In the genomic region with DNA sequence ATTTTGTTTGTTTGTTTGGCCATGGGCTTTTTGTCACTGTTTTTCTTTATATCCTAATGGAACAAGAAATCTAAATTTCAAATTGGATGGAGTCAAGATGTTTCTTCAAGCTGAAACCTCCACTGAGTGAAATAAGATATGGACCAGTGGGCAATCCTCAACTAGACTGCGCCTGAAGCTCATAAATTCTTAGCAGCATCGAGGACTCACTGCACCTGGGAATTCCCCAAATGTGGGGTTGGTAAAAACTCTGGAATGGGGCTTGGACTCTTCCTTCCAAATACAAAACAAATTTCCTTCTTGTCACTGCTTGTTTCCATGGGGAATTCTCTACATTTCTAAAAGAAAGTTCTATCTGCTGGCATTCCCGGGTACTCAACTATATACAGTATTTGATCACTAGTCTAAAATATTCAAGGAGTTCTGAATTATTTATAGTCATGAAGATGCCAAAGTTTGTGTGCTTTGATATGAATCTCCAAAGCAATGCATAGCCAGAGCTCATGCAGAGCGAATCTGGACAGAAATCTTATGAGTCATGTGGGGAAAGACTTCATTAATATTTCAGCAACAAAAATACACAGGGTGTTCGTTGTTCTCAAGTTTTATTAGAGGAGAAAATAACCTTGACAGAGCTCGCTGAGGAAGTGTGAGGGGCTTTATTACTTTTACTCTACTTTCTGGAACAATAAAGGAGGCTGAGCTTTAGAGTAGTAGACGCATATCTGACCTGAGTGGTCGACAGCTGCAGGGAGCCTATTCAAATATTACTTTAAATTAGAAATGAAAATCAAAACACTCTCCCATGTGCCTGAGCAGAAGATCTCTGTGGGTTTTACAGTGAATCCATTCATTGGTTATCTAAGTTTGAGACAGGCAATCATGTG, we compare ENCODE assay signal across 21 mouse cellular contexts. TPM values are rescaled to one million over a fixed set of nuclear protein-coding genes. Genes with fewer than 3 reads are reported as not detected.
A peak's percentile ranks its signal among the peaks of the same experiment; 100 is the strongest.
DNase-seq lines count a peak whose midpoint lies in the region; ATAC-seq lines count a peak whose summit lies in the region.
"Had no signal": no experiment of that assay in that cellular context is flagged by ENCODE, and none has a peak within 500 bp of the region (broad histone marks: within the 10 kb centered on the region; RNA-seq: fewer than 3 reads in every experiment).

No protein-coding gene starts in this region.

- ATAC-seq in midbrain, embryonic 14.5 days (ENCODE audit: low FRiP score, low TSS enrichment) = peak; percentile 51; the same call in 1 of the 2 replicates
- ATAC-seq in limb, embryonic 15.5 days (ENCODE audit: insufficient number of reproducible peaks, low FRiP score, low TSS enrichment, low read depth) = 0 out of 2 replicates have a peak, but pooled peaks have one; percentile 35
- ATAC-seq: hindbrain, embryonic 16.5 days had no signal

- no peaks in the 10 kb centered on the region for H3K9me3 ChIP-seq in midbrain, embryonic 14.5 days (ENCODE audit: control insufficient read depth, low read length)
- no peaks in the 10 kb centered on the region for H3K9me3 ChIP-seq in midbrain, embryonic 10.5 days (replicated peaks)
- no peaks in the 10 kb centered on the region for H3K9me3 ChIP-seq in limb, embryonic 15.5 days
- H3K9me3 ChIP-seq: embryonic facial prominence, embryonic 10.5 days; forebrain, embryonic 13.5 days; heart, embryonic 12.5 days had no signal

- no peak overlapping the region for H3K9ac ChIP-seq in midbrain, embryonic 14.5 days (replicated peaks; ENCODE audit: low read length)
- H3K9ac ChIP-seq in limb, embryonic 15.5 days = no peak overlapping the region
- H3K9ac ChIP-seq: forebrain, embryonic 13.5 days; forebrain, postnatal 0 days; heart, embryonic 12.5 days had no signal

- H3K4me2 ChIP-seq in midbrain, embryonic 14.5 days (ENCODE audit: low read length) = no peak overlapping the region
- no peak overlapping the region for H3K4me2 ChIP-seq in limb, embryonic 15.5 days
- H3K4me2 ChIP-seq: forebrain, embryonic 13.5 days; heart, embryonic 12.5 days had no signal

- H3K4me3 ChIP-seq in midbrain, embryonic 14.5 days (replicated peaks; ENCODE audit: low read depth, low read length) = no peak overlapping the region
- H3K4me3 ChIP-seq in midbrain, embryonic 10.5 days = no peak overlapping the region
- no peak overlapping the region for H3K4me3 ChIP-seq in limb, embryonic 15.5 days
- H3K4me3 ChIP-seq: embryonic facial prominence, embryonic 10.5 days; forebrain, embryonic 13.5 days; heart, adult 2 months; heart, embryonic 12.5 days had no signal

- H3K36me3 ChIP-seq in midbrain, embryonic 14.5 days (ENCODE audit: control insufficient read depth, insufficient read depth, low read length) = peaks cover 19% of the 10 kb centered on the region; the same call in 1 of the 2 replicates
- peaks cover 56% of the 10 kb centered on the region for H3K36me3 ChIP-seq in midbrain, embryonic 10.5 days
- H3K36me3 ChIP-seq in limb, embryonic 15.5 days = peaks cover 3% of the 10 kb centered on the region; the same call in 1 of the 2 replicates

- DNase-seq in midbrain, embryonic 14.5 days = peak; percentile 42
- DNase-seq in midbrain, embryonic 10.5 days (ENCODE audit: low spot score) = no peak
- DNase-seq in A20 (ENCODE audit: low read depth, low spot score) (peak; percentile 43), NIH3T3 (ENCODE audit: low read depth) (peak; percentile 10)
- no peak for DNase-seq in adrenal gland, adult 18-20 months (ENCODE audit: low spot score in 2 of 2)
- DNase-seq in left cerebral cortex, postnatal 4 days = no peak
- DNase-seq: adrenal gland, adult 2 months; adrenal gland, postnatal 25 days; cerebellum, adult 2 months; cerebellum, postnatal 10 days; forebrain, postnatal 0 days; gastrocnemius, postnatal 14 days; heart, adult 2 months had no signal

- intact Hi-C loops in left cerebral cortex, postnatal 4 days (cut with DNase I) = no loop called here

- H3K27me3 ChIP-seq in midbrain, embryonic 14.5 days (ENCODE audit: control insufficient read depth, insufficient read depth, low read length) = no peaks in the 10 kb centered on the region
- H3K27me3 ChIP-seq in midbrain, embryonic 10.5 days (ENCODE audit: low read depth, poor library complexity, severe bottlenecking) = no peaks in the 10 kb centered on the region
- no peaks in the 10 kb centered on the region for H3K27me3 ChIP-seq in limb, embryonic 15.5 days
- H3K27me3 ChIP-seq: forebrain, embryonic 13.5 days; heart, embryonic 12.5 days had no signal

- no peak overlapping the region for H3K27ac ChIP-seq in midbrain, embryonic 14.5 days (replicated peaks; ENCODE audit: low read depth, low read length)
- no peak overlapping the region for H3K27ac ChIP-seq in midbrain, embryonic 10.5 days (replicated peaks)
- no peak overlapping the region for H3K27ac ChIP-seq in limb, embryonic 15.5 days
- H3K27ac ChIP-seq: embryonic facial prominence, embryonic 10.5 days; forebrain, embryonic 13.5 days; heart, adult 2 months had no signal

- WGBS in midbrain, embryonic 14.5 days = 71% methylated on average over 8 of the region's 8 CpGs
- WGBS in midbrain, embryonic 10.5 days = 89% methylated on average over 8 of the region's 8 CpGs
- WGBS in limb, embryonic 15.5 days = 26% methylated on average over 8 of the region's 8 CpGs

- no peaks in the 10 kb centered on the region for H3K4me1 ChIP-seq in midbrain, embryonic 14.5 days (ENCODE audit: control insufficient read depth, insufficient read depth, low read length)
- no peaks in the 10 kb centered on the region for H3K4me1 ChIP-seq in midbrain, embryonic 10.5 days
- peaks cover 4% of the 10 kb centered on the region; the same call in 1 of the 2 replicates for H3K4me1 ChIP-seq in limb, embryonic 15.5 days

RNA-seq across cellular contexts. Expression of gene Gm20379, which starts 2.5 kb away (rescaled TPM):
- 0.49 and 0.82 TPM in 2 replicates for polyA plus RNA-seq in midbrain, embryonic 14.5 days (2014; fragmentation: Nextera tagmentation; extraction: Ambion mirVana)
- 0.84 and 0.89 TPM in 2 replicates for polyA plus RNA-seq in midbrain, embryonic 10.5 days (2016; fragmentation: Nextera tagmentation; extraction: Ambion mirVana)
- polyA plus RNA-seq in limb, embryonic 15.5 days (2015; fragmentation: Nextera tagmentation; extraction: Ambion mirVana) = 0.67 and 1.3 TPM in 2 replicates
- total RNA-seq in adrenal gland, adult 18-20 months (2021) = not detected
- not detected for total RNA-seq in left cerebral cortex, postnatal 4 days (2021)
- total RNA-seq: adrenal gland, adult 2 months; adrenal gland, postnatal 25 days; forebrain, postnatal 0 days; gastrocnemius, adult 18-20 months; gastrocnemius, postnatal 14 days; heart, adult 2 months; heart, postnatal 25 days had no signal
- polyA plus RNA-seq: adrenal gland, adult 2 months; cerebellum, adult 2 months; gonadal fat pad, adult 2 months; heart, adult 2 months had no signal

RNA-seq across cellular contexts. Expression of gene Dhfr, which starts 51.2 kb away (rescaled TPM):
- 3.6 and 5.7 TPM in 2 replicates for polyA plus RNA-seq in midbrain, embryonic 14.5 days (2014; fragmentation: Nextera tagmentation; extraction: Ambion mirVana)
- 24.9 and 28.5 TPM in 2 replicates for polyA plus RNA-seq in midbrain, embryonic 10.5 days (2016; fragmentation: Nextera tagmentation; extraction: Ambion mirVana)
- 11.8 and 12.2 TPM in 2 replicates for polyA plus RNA-seq in limb, embryonic 15.5 days (2015; fragmentation: Nextera tagmentation; extraction: Ambion mirVana)
- total RNA-seq in adrenal gland, adult 18-20 months (2021) = 1 to 10 TPM; 2.0 to 2.7 TPM
- 1 to 10 TPM; 1.8 to 2.1 TPM for total RNA-seq in left cerebral cortex, postnatal 4 days (2021)

RNA-seq across cellular contexts. Expression of gene Msh3, which starts 51.5 kb away (rescaled TPM):
- 23.8 and 27.5 TPM in 2 replicates for polyA plus RNA-seq in midbrain, embryonic 14.5 days (2014; fragmentation: Nextera tagmentation; extraction: Ambion mirVana)
- polyA plus RNA-seq in midbrain, embryonic 10.5 days (2016; fragmentation: Nextera tagmentation; extraction: Ambion mirVana) = 31.0 and 31.2 TPM in 2 replicates
- polyA plus RNA-seq in limb, embryonic 15.5 days (2015; fragmentation: Nextera tagmentation; extraction: Ambion mirVana) = 21.4 and 22.1 TPM in 2 replicates
- total RNA-seq in adrenal gland, adult 18-20 months (2021) = 10 to 100 TPM; 10.1 to 16.3 TPM
- 10 to 100 TPM; 33.0 to 36.4 TPM for total RNA-seq in left cerebral cortex, postnatal 4 days (2021)

Comparison
In these comparisons a context has a peak if more than half of its experiments do, and no peak if none do; other contexts are left out.
1. DNase-seq: peak in midbrain, embryonic 14.5 days (single experiment), A20 (single experiment) and NIH3T3 (single experiment); none in midbrain, embryonic 10.5 days (single experiment), adrenal gland, adult 18-20 months (0 of 2) and left cerebral cortex, postnatal 4 days (single experiment).